Mouse (Mus musculus): ENCODE data around the gene Rtn1. TPM values are rescaled to one million over a fixed set of nuclear protein-coding genes. Genes with fewer than 3 reads are reported as not detected.

Gene Rtn1
- polyA plus RNA-seq, 1 experiment from 2014 or later = 588 TPM

GRCm38 (mm10) chr12:72285366-72286345 lies 123.2 kb downstream of the Rtn1 start:
- Histone ChIP-seq H3K36me3 (replicated peaks) (no peaks in the 10 kb centered on the region), H3K27ac (no peak overlapping the region), H3K27me3 (no peaks in the 10 kb centered on the region), H3K9me3 (no peaks in the 10 kb centered on the region), H3K9ac (no peak overlapping the region), H3K4me2 (no peak overlapping the region), H3K4me3 (replicated peaks) (no peak overlapping the region), H3K4me1 (no peaks in the 10 kb centered on the region)
- ATAC-seq (ENCODE audit: low FRiP score) = no peak
- 85% methylated on average over 25 of the region's 25 CpGs for WGBS

- H3K27me3 ChIP-seq = no peaks in the 10 kb centered on the region
Measured at GRCm38 (mm10) chr12:72284576-72284975, 124.3 kb downstream of the Rtn1 start.

GRCm38 (mm10) chr12:72279129-72279875 lies 129.6 kb downstream of the Rtn1 start:
- H3K27me3 ChIP-seq = no peaks in the 10 kb centered on the region
- no peak overlapping the region for H3K9ac ChIP-seq
- no peaks in the 10 kb centered on the region for H3K36me3 ChIP-seq (replicated peaks)
- no peaks in the 10 kb centered on the region for H3K9me3 ChIP-seq
- ATAC-seq (ENCODE audit: low FRiP score) = no peak
- no peak overlapping the region for H3K4me3 ChIP-seq (replicated peaks)
- WGBS = 76% methylated on average over 5 of the region's 5 CpGs
- peaks cover 2% of the 10 kb centered on the region; the same call in 1 of the 2 replicates for H3K4me1 ChIP-seq
- no peak overlapping the region for H3K4me2 ChIP-seq
- H3K27ac ChIP-seq = no peak overlapping the region

More at GRCm38 (mm10) chr12:72284576-72284975, 124.3 kb downstream of the Rtn1 start:
- Histone ChIP-seq H3K9ac (no peak overlapping the region), H3K4me2 (no peak overlapping the region), H3K4me1 (0 out of 2 replicates have a peak, but pooled peaks cover under 1% of the 10 kb centered on the region), H3K9me3 (no peaks in the 10 kb centered on the region), H3K36me3 (replicated peaks) (no peaks in the 10 kb centered on the region), H3K27ac (no peak overlapping the region), H3K4me3 (replicated peaks) (no peak overlapping the region)
- ATAC-seq (ENCODE audit: low FRiP score) = no peak
- WGBS = 94% methylated on average over 7 of the region's 7 CpGs

GRCm38 (mm10) chr12:72273721-72274414 lies 135.0 kb downstream of the Rtn1 start:
- H3K36me3 ChIP-seq (replicated peaks) = no peaks in the 10 kb centered on the region
- no peaks in the 10 kb centered on the region for H3K27me3 ChIP-seq
- 0 out of 2 replicates have a peak, but pooled peaks cover 4% of the 10 kb centered on the region for H3K4me1 ChIP-seq
- H3K9ac ChIP-seq = no peak overlapping the region
- H3K4me2 ChIP-seq = no peak overlapping the region
- ATAC-seq (ENCODE audit: low FRiP score) = no peak
- 62% methylated on average over 13 of the region's 13 CpGs for WGBS
- H3K9me3 ChIP-seq = no peaks in the 10 kb centered on the region
- H3K27ac ChIP-seq = no peak overlapping the region
- H3K4me3 ChIP-seq (replicated peaks) = no peak overlapping the region

- H3K9ac ChIP-seq = no peak overlapping the region
- H3K4me3 ChIP-seq (replicated peaks) = no peak overlapping the region
- no peaks in the 10 kb centered on the region for H3K9me3 ChIP-seq
- no peaks in the 10 kb centered on the region for H3K36me3 ChIP-seq (replicated peaks)
- H3K4me1 ChIP-seq = peaks cover 17% of the 10 kb centered on the region
- H3K27ac ChIP-seq = no peak overlapping the region
- H3K4me2 ChIP-seq = no peak overlapping the region
- no peaks in the 10 kb centered on the region for H3K27me3 ChIP-seq
- WGBS = 80% methylated on average over 2 of the region's 2 CpGs
- ATAC-seq (ENCODE audit: low FRiP score) = no peak
Measured at GRCm38 (mm10) chr12:72267614-72268013, 141.2 kb downstream of the Rtn1 start.

- 90% methylated on average over 3 of the region's 3 CpGs for WGBS
- H3K27ac ChIP-seq = peak overlapping the region; percentile 39
Measured at GRCm38 (mm10) chr12:72265261-72266228, 143.3 kb downstream of the Rtn1 start.

GRCm38 (mm10) chr12:72263213-72264103 lies 145.4 kb downstream of the Rtn1 start:
- Histone ChIP-seq H3K36me3 (replicated peaks) (no peaks in the 10 kb centered on the region), H3K27ac (no peak overlapping the region), H3K27me3 (no peaks in the 10 kb centered on the region), H3K4me2 (no peak overlapping the region), H3K4me3 (replicated peaks) (no peak overlapping the region), H3K9ac (no peak overlapping the region), H3K9me3 (no peaks in the 10 kb centered on the region), H3K4me1 (peaks cover 17% of the 10 kb centered on the region)
- WGBS = 76% methylated on average over 12 of the region's 12 CpGs
- ATAC-seq (ENCODE audit: low FRiP score) = no peak

More at GRCm38 (mm10) chr12:72265261-72266228, 143.3 kb downstream of the Rtn1 start:
- Histone ChIP-seq H3K9ac (no peak overlapping the region), H3K4me2 (no peak overlapping the region), H3K36me3 (replicated peaks) (no peaks in the 10 kb centered on the region), H3K4me3 (replicated peaks) (no peak overlapping the region), H3K9me3 (no peaks in the 10 kb centered on the region), H3K27me3 (no peaks in the 10 kb centered on the region), H3K4me1 (peaks cover 17% of the 10 kb centered on the region)
- peak; percentile 92 for ATAC-seq (ENCODE audit: low FRiP score)

GRCm38 (mm10) chr12:72257000-72257399 lies 151.9 kb downstream of the Rtn1 start:
- H3K36me3 ChIP-seq (replicated peaks) = no peaks in the 10 kb centered on the region
- no peak overlapping the region for H3K9ac ChIP-seq
- H3K4me1 ChIP-seq = no peaks in the 10 kb centered on the region
- WGBS = 88% methylated on average over 6 of the region's 6 CpGs
- H3K27ac ChIP-seq = no peak overlapping the region
- H3K4me3 ChIP-seq (replicated peaks) = no peak overlapping the region
- no peak overlapping the region for H3K4me2 ChIP-seq
- ATAC-seq (ENCODE audit: low FRiP score) = no peak
- no peaks in the 10 kb centered on the region for H3K27me3 ChIP-seq
- H3K9me3 ChIP-seq = no peaks in the 10 kb centered on the region

GRCm38 (mm10) chr12:72253040-72253439 lies 155.8 kb downstream of the Rtn1 start:
- 84% methylated on average over 3 of the region's 3 CpGs for WGBS
- ATAC-seq (ENCODE audit: low FRiP score) = no peak
- Histone ChIP-seq H3K27me3 (no peaks in the 10 kb centered on the region), H3K4me3 (replicated peaks) (no peak overlapping the region), H3K27ac (no peak overlapping the region), H3K4me2 (no peak overlapping the region), H3K36me3 (replicated peaks) (no peaks in the 10 kb centered on the region), H3K4me1 (no peaks in the 10 kb centered on the region), H3K9me3 (no peaks in the 10 kb centered on the region), H3K9ac (no peak overlapping the region)

- 84% methylated on average over 10 of the region's 10 CpGs for WGBS
- H3K36me3 ChIP-seq (replicated peaks) = no peaks in the 10 kb centered on the region
- H3K4me2 ChIP-seq = no peak overlapping the region
- H3K9ac ChIP-seq = no peak overlapping the region
- no peak overlapping the region for H3K4me3 ChIP-seq (replicated peaks)
- no peak overlapping the region for H3K27ac ChIP-seq
- H3K9me3 ChIP-seq = no peaks in the 10 kb centered on the region
- no peaks in the 10 kb centered on the region for H3K27me3 ChIP-seq
- no peak for ATAC-seq (ENCODE audit: low FRiP score)
- no peaks in the 10 kb centered on the region for H3K4me1 ChIP-seq
Measured at GRCm38 (mm10) chr12:72251890-72252445, 156.9 kb downstream of the Rtn1 start.
